Mouse (Mus musculus) bone marrow, adult 2 months (tissue): ENCODE data around the gene Otud7b.

ENCODE experiments used
- CTCF ChIP-seq: fragments of 200-500 bp; IDR thresholded peaks from 2 replicates; pipeline ENCODE4 v1.5.1; 2011; ENCODE audit warnings: low read length, control low read depth; ENCODE audit not compliant: control insufficient read depth, insufficient read depth
- POLR2A ChIP-seq: fragments of 200-500 bp; IDR thresholded peaks from 2 replicates; pipeline ENCODE4 v1.6.1; 2011; ENCODE audit warnings: low read depth, mild to moderate bottlenecking, control low read depth, low read length, borderline replicate concordance; ENCODE audit not compliant: control insufficient read depth

DNA sequence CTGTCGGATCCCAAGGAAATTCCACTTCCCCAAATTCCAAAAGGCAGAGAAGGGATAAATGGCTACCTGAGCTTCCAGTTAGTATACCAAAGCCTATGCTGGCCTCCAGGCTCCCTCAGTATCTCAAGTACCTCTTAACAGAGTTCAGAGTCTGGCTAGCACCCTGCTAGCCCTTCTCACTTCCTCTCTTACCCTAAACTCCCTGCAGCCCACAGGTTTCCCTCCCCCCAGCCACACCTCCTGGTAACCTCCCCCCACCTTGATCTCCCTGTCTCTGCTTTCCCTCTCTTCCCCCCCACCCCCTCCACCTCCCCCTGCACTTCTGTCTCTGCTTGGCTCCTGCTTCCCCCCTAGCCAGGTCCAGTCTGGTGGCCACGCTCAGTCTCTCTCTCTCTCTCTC lies 95.4 kb downstream of the Otud7b start:
- TF ChIP-seq POLR2A, result no peak
- TF ChIP-seq CTCF, result no peak
